22 mouse cellular contexts compared by ENCODE assay signal in genomic region chr6:97993507-97993906, GRCm38 (mm10).
DNase-seq lines count a peak whose midpoint lies in the region; ATAC-seq lines count a peak whose summit lies in the region.
"Had no signal": no experiment of that assay in that cellular context is flagged by ENCODE, and none has a peak within 500 bp of the region (broad histone marks: within the 10 kb centered on the region; RNA-seq: fewer than 3 reads in every experiment).

No protein-coding gene starts in this region.

- peak; percentile 79 for ATAC-seq in frontal cortex, adult (ENCODE audit: low TSS enrichment)
- ATAC-seq: activated CD4-positive, CD25-positive, alpha-beta regulatory T cell, adult 4 months; CD4-positive, CD25-positive, alpha-beta regulatory T cell, adult 4 months; forebrain, embryonic 14.5 days; forebrain, embryonic 16.5 days; Patski had no signal

- intact Hi-C loops in left cerebral cortex, postnatal 14 days (cut with DNase I) = no loop called here

- DNase-seq in frontal cortex, postnatal 10 days (ENCODE audit: low spot score in 2 of 2) = no peak
- peak; percentile 17 to 42 for DNase-seq in left cerebral cortex, postnatal 14 days (ENCODE audit: low spot score in 2 of 2)
- no peak for DNase-seq in left cerebral cortex, adult 18-20 months (ENCODE audit: low spot score in 2 of 2)
- peak; percentile 56 for DNase-seq in brain, adult 2 months (ENCODE audit: low read depth, low spot score)
- DNase-seq in telencephalon, adult 2 months (ENCODE audit: low read depth, low spot score) = peak; percentile 40
- DNase-seq in ovary, adult 18-20 months (ENCODE audit: low spot score) = no peak
- DNase-seq: adrenal gland, adult 8-10 months; adrenal gland, postnatal 14 days; adrenal gland, postnatal 36 days; B cell, adult 2 months; cerebellum, adult 11 months; cerebellum, adult 2 months; cerebellum, adult 9-10 months; cerebellum, postnatal 10 days; cerebellum, postnatal 25 days; embryo, embryonic 11 days had no signal

Comparison
In these comparisons a context has a peak if more than half of its experiments do, and no peak if none do; other contexts are left out.
1. DNase-seq: peak in left cerebral cortex, postnatal 14 days (2 of 2), brain, adult 2 months (single experiment) and telencephalon, adult 2 months (single experiment); none in frontal cortex, postnatal 10 days (0 of 2), left cerebral cortex, adult 18-20 months (0 of 2) and ovary, adult 18-20 months (single experiment).